ENCODE assay signal across 10 mouse cellular contexts in genomic region chr7:80823875-80824682, GRCm38 (mm10). TPM values are rescaled to one million over a fixed set of nuclear protein-coding genes. Genes with fewer than 3 reads are reported as not detected.
DNase-seq lines count a peak whose midpoint lies in the region; ATAC-seq and TF ChIP-seq lines count a peak whose summit lies in the region.
"Had no signal": no experiment of that assay in that cellular context is flagged by ENCODE, and none has a peak within 500 bp of the region (broad histone marks: within the 10 kb centered on the region; RNA-seq: fewer than 3 reads in every experiment).

No protein-coding gene starts in this region.

- H3K27me3 ChIP-seq in embryonic facial prominence, embryonic 14.5 days (replicated peaks; ENCODE audit: control insufficient read depth, insufficient read depth, low read length): no peaks in the 10 kb centered on the region
- H3K27me3 ChIP-seq in embryonic facial prominence, embryonic 10.5 days (replicated peaks; ENCODE audit: low read depth, poor library complexity, severe bottlenecking): no peaks in the 10 kb centered on the region
- peaks cover 2% of the 10 kb centered on the region; the same call in 1 of the 2 replicates for H3K27me3 ChIP-seq in G1E (ENCODE audit: insufficient read depth, low read length)
- no peaks in the 10 kb centered on the region for H3K27me3 ChIP-seq in intestine, postnatal 0 days (replicated peaks; ENCODE audit: control insufficient read depth, insufficient read depth, low read length)

- no peak overlapping the region for H3K27ac ChIP-seq in embryonic facial prominence, embryonic 14.5 days (replicated peaks; ENCODE audit: low read depth, low read length)
- no peak overlapping the region for H3K27ac ChIP-seq in embryonic facial prominence, embryonic 10.5 days (replicated peaks)
- H3K27ac ChIP-seq in intestine, postnatal 0 days (ENCODE audit: low read depth, low read length): peak overlapping the region; percentile 54; the same call in 1 of the 2 replicates
- H3K27ac ChIP-seq: heart, adult 2 months had no signal

- no peaks in the 10 kb centered on the region for H3K36me3 ChIP-seq in embryonic facial prominence, embryonic 14.5 days (ENCODE audit: control insufficient read depth, insufficient read depth, low read length)
- H3K36me3 ChIP-seq in embryonic facial prominence, embryonic 10.5 days (replicated peaks): no peaks in the 10 kb centered on the region
- no peaks in the 10 kb centered on the region for H3K36me3 ChIP-seq in G1E (replicated peaks)
- H3K36me3 ChIP-seq in intestine, postnatal 0 days (ENCODE audit: control insufficient read depth, insufficient read depth): no peaks in the 10 kb centered on the region

- H3K4me1 ChIP-seq in embryonic facial prominence, embryonic 14.5 days (ENCODE audit: control insufficient read depth, insufficient read depth, low read length): peaks cover 16% of the 10 kb centered on the region; the same call in 1 of the 2 replicates
- peaks cover 13% of the 10 kb centered on the region for H3K4me1 ChIP-seq in embryonic facial prominence, embryonic 10.5 days
- peaks cover 41% of the 10 kb centered on the region for H3K4me1 ChIP-seq in G1E (ENCODE audit: insufficient read depth, low read depth, low read length)
- peaks cover 6% of the 10 kb centered on the region; the same call in 1 of the 2 replicates for H3K4me1 ChIP-seq in intestine, postnatal 0 days (replicated peaks; ENCODE audit: control insufficient read depth, insufficient read depth, low read length)

- peak; percentile 50; the same call in 1 of the 2 replicates for ATAC-seq in embryonic facial prominence, embryonic 14.5 days (ENCODE audit: low read depth)
- peak; percentile 40 for ATAC-seq in G1E (ENCODE audit: extremely low read depth, insufficient number of reproducible peaks, low FRiP score, poor library complexity, severe bottlenecking)
- peak; percentile 83 for ATAC-seq in intestine, postnatal 0 days

- TF ChIP-seq CTCF in G1E (IDR thresholded peaks at IDR 0.05; ENCODE audit: low read depth, low read length): no peak
- TF ChIP-seq CTCF in intestine, postnatal 0 days (IDR thresholded peaks at IDR 0.05; ENCODE audit: low read depth): no peak

- H3K4me3 ChIP-seq in embryonic facial prominence, embryonic 14.5 days (ENCODE audit: low read depth, low read length): no peak overlapping the region
- H3K4me3 ChIP-seq in embryonic facial prominence, embryonic 10.5 days: no peak overlapping the region
- H3K4me3 ChIP-seq in G1E (ENCODE audit: low read depth, low read length): no peak overlapping the region
- no peak overlapping the region for H3K4me3 ChIP-seq in intestine, postnatal 0 days (ENCODE audit: low read depth, low read length)
- H3K4me3 ChIP-seq: heart, adult 2 months had no signal

- H3K4me2 ChIP-seq in embryonic facial prominence, embryonic 14.5 days (ENCODE audit: low read depth, low read length): no peak overlapping the region
- H3K4me2 ChIP-seq in intestine, postnatal 0 days (replicated peaks; ENCODE audit: low read depth): peak overlapping the region; percentile 38

- H3K9ac ChIP-seq in embryonic facial prominence, embryonic 14.5 days (ENCODE audit: low read depth, low read length): no peak overlapping the region
- H3K9ac ChIP-seq in intestine, postnatal 0 days (ENCODE audit: low read depth, low read length): no peak overlapping the region

- WGBS in embryonic facial prominence, embryonic 14.5 days: 71% methylated on average over 11 of the region's 11 CpGs
- 83% methylated on average over 11 of the region's 11 CpGs for WGBS in embryonic facial prominence, embryonic 10.5 days
- WGBS in intestine, postnatal 0 days: 27% methylated on average over 11 of the region's 11 CpGs

- DNase-seq in embryonic facial prominence, embryonic 14.5 days (ENCODE audit: low spot score): peak; percentile 51
- no peak for DNase-seq in embryonic facial prominence, embryonic 10.5 days (ENCODE audit: low spot score)
- DNase-seq in G1E (ENCODE audit: low spot score): peak; percentile 27
- DNase-seq in lung, postnatal 14 days: peak; percentile 35
- DNase-seq in layer of hippocampus, postnatal 10 days (ENCODE audit: low spot score in 2 of 2): no peak
- DNase-seq in cerebellum, adult 8-10 months: no peak
- no peak for DNase-seq in neural tube, embryonic 10.5 days (ENCODE audit: extremely low spot score, low spot score)
- DNase-seq: cerebellum, adult 18-20 months; heart, adult 2 months had no signal

- no peaks in the 10 kb centered on the region for H3K9me3 ChIP-seq in embryonic facial prominence, embryonic 14.5 days (ENCODE audit: control insufficient read depth, low read length)
- H3K9me3 ChIP-seq in embryonic facial prominence, embryonic 10.5 days: no peaks in the 10 kb centered on the region
- no peaks in the 10 kb centered on the region for H3K9me3 ChIP-seq in G1E (replicated peaks)
- H3K9me3 ChIP-seq in intestine, postnatal 0 days (ENCODE audit: control insufficient read depth): no peaks in the 10 kb centered on the region

RNA-seq across cellular contexts. Expression of gene Iqgap1, which starts 1.7 kb away (rescaled TPM):
- 68.6 and 73.7 TPM in 2 replicates for polyA plus RNA-seq in embryonic facial prominence, embryonic 14.5 days (2014; fragmentation: Nextera tagmentation; extraction: Ambion mirVana)
- 29.2 and 29.3 TPM in 2 replicates for polyA plus RNA-seq in embryonic facial prominence, embryonic 10.5 days (2016; fragmentation: Nextera tagmentation; extraction: Ambion mirVana)
- total RNA-seq in G1E (2014; fragmentation: Nextera tagmentation) (165 and 179 TPM in 2 replicates), G1E (2017) (153 and 174 TPM in 2 replicates)
- polyA plus RNA-seq in G1E (2012): 16.3 and 22.0 TPM in 2 replicates
- 32.3 and 34.1 TPM in 2 replicates for polyA plus RNA-seq in intestine, postnatal 0 days (2015; fragmentation: Nextera tagmentation; extraction: Ambion mirVana)
- total RNA-seq in layer of hippocampus, postnatal 10 days (2021): 10 to 100 TPM; 28.8 to 37.8 TPM

RNA-seq across cellular contexts. Expression of gene Zscan2, which starts 36.6 kb away (rescaled TPM):
- polyA plus RNA-seq in embryonic facial prominence, embryonic 14.5 days (2014; fragmentation: Nextera tagmentation; extraction: Ambion mirVana): 1.8 and 2.1 TPM in 2 replicates
- polyA plus RNA-seq in embryonic facial prominence, embryonic 10.5 days (2016; fragmentation: Nextera tagmentation; extraction: Ambion mirVana): 3.0 and 3.5 TPM in 2 replicates
- 4.6 and 5.3 TPM in 2 replicates for total RNA-seq in G1E (2014; fragmentation: Nextera tagmentation)
- 1.7 and 1.8 TPM in 2 replicates for total RNA-seq in G1E (2017)
- 4.4 and 4.7 TPM in 2 replicates for polyA plus RNA-seq in G1E (2012)
- 0.68 and 0.80 TPM in 2 replicates for polyA plus RNA-seq in intestine, postnatal 0 days (2015; fragmentation: Nextera tagmentation; extraction: Ambion mirVana)
- 10 to 100 TPM; 13.5 to 14.4 TPM for total RNA-seq in layer of hippocampus, postnatal 10 days (2021)

Comparison
In these comparisons a context has a peak if more than half of its experiments do, and no peak if none do; other contexts are left out.
1. DNase-seq: peak in embryonic facial prominence, embryonic 14.5 days (single experiment), G1E (single experiment) and lung, postnatal 14 days (single experiment); none in embryonic facial prominence, embryonic 10.5 days (single experiment), layer of hippocampus, postnatal 10 days (0 of 2), cerebellum, adult 8-10 months (single experiment) and neural tube, embryonic 10.5 days (single experiment).
2. Peak in every context shown above with its lines, with median percentiles within 50 percentile points of each other: ATAC-seq.